16 mouse cellular contexts compared by ENCODE assay signal in genomic region chr11:119745333-119745732, GRCm38 (mm10).
DNase-seq lines count a peak whose midpoint lies in the region; ATAC-seq lines count a peak whose summit lies in the region.
"Had no signal": no experiment of that assay in that cellular context is flagged by ENCODE, and none has a peak within 500 bp of the region (broad histone marks: within the 10 kb centered on the region; RNA-seq: fewer than 3 reads in every experiment).

No protein-coding gene starts in this region.

- H3K27ac ChIP-seq in forebrain, embryonic 12.5 days: peak overlapping the region; percentile 38; the same call in 1 of the 2 replicates
- no peak overlapping the region for H3K27ac ChIP-seq in forebrain, embryonic 10.5 days
- peak overlapping the region; percentile 25 for H3K27ac ChIP-seq in hindbrain, embryonic 15.5 days (replicated peaks)
- H3K27ac ChIP-seq in neural tube, embryonic 12.5 days: peak overlapping the region; percentile 10; the same call in 1 of the 2 replicates
- H3K27ac ChIP-seq in intestine, embryonic 16.5 days (ENCODE audit: low read length): no peak overlapping the region
- H3K27ac ChIP-seq: embryonic facial prominence, embryonic 10.5 days; liver, embryonic 15.5 days had no signal

- peaks cover 23% of the 10 kb centered on the region for H3K4me1 ChIP-seq in forebrain, embryonic 12.5 days
- H3K4me1 ChIP-seq in forebrain, embryonic 10.5 days: peaks cover 11% of the 10 kb centered on the region; the same call in 1 of the 2 replicates
- H3K4me1 ChIP-seq in hindbrain, embryonic 15.5 days (replicated peaks): peaks cover 41% of the 10 kb centered on the region
- peaks cover 22% of the 10 kb centered on the region for H3K4me1 ChIP-seq in neural tube, embryonic 12.5 days
- H3K4me1 ChIP-seq in intestine, embryonic 16.5 days (ENCODE audit: control insufficient read depth, insufficient read depth, low read length): no peaks in the 10 kb centered on the region

- H3K36me3 ChIP-seq in forebrain, embryonic 12.5 days (replicated peaks): no peaks in the 10 kb centered on the region
- H3K36me3 ChIP-seq in forebrain, embryonic 10.5 days (replicated peaks): peaks cover 9% of the 10 kb centered on the region; the same call in 1 of the 2 replicates
- no peaks in the 10 kb centered on the region for H3K36me3 ChIP-seq in hindbrain, embryonic 15.5 days
- H3K36me3 ChIP-seq in neural tube, embryonic 12.5 days: no peaks in the 10 kb centered on the region
- H3K36me3 ChIP-seq in intestine, embryonic 16.5 days (ENCODE audit: control insufficient read depth, insufficient read depth, low read length): no peaks in the 10 kb centered on the region
- H3K36me3 ChIP-seq: limb, embryonic 12.5 days had no signal

- H3K4me3 ChIP-seq in forebrain, embryonic 12.5 days (replicated peaks): no peak overlapping the region
- H3K4me3 ChIP-seq in forebrain, embryonic 10.5 days: no peak overlapping the region
- H3K4me3 ChIP-seq in hindbrain, embryonic 15.5 days: no peak overlapping the region
- H3K4me3 ChIP-seq in neural tube, embryonic 12.5 days: no peak overlapping the region
- no peak overlapping the region for H3K4me3 ChIP-seq in intestine, embryonic 16.5 days (ENCODE audit: low read length)
- H3K4me3 ChIP-seq: embryonic facial prominence, embryonic 10.5 days; erythroblast, embryonic 14.5 days; limb, embryonic 12.5 days; liver, embryonic 15.5 days had no signal

- no peaks in the 10 kb centered on the region for H3K27me3 ChIP-seq in forebrain, embryonic 12.5 days
- H3K27me3 ChIP-seq in forebrain, embryonic 10.5 days (ENCODE audit: poor library complexity, severe bottlenecking): no peaks in the 10 kb centered on the region
- H3K27me3 ChIP-seq in hindbrain, embryonic 15.5 days: no peaks in the 10 kb centered on the region
- no peaks in the 10 kb centered on the region for H3K27me3 ChIP-seq in neural tube, embryonic 12.5 days (replicated peaks)
- no peaks in the 10 kb centered on the region for H3K27me3 ChIP-seq in intestine, embryonic 16.5 days (replicated peaks; ENCODE audit: control insufficient read depth, insufficient read depth, low read length)
- H3K27me3 ChIP-seq: limb, embryonic 12.5 days; liver, embryonic 15.5 days had no signal

- peak; percentile 58; the same call in 1 of the 2 replicates for ATAC-seq in forebrain, embryonic 12.5 days (ENCODE audit: low FRiP score)
- peak; percentile 53 for ATAC-seq in hindbrain, embryonic 15.5 days (ENCODE audit: low FRiP score, low read depth)
- ATAC-seq in neural tube, embryonic 12.5 days (ENCODE audit: low FRiP score, low read depth): no peak
- no peak for ATAC-seq in intestine, embryonic 16.5 days

- no peaks in the 10 kb centered on the region for H3K9me3 ChIP-seq in forebrain, embryonic 12.5 days
- no peaks in the 10 kb centered on the region for H3K9me3 ChIP-seq in forebrain, embryonic 10.5 days
- H3K9me3 ChIP-seq in hindbrain, embryonic 15.5 days: no peaks in the 10 kb centered on the region
- H3K9me3 ChIP-seq in neural tube, embryonic 12.5 days: no peaks in the 10 kb centered on the region
- H3K9me3 ChIP-seq in intestine, embryonic 16.5 days (ENCODE audit: control insufficient read depth, low read length): no peaks in the 10 kb centered on the region
- H3K9me3 ChIP-seq: embryonic facial prominence, embryonic 10.5 days; limb, embryonic 12.5 days; liver, embryonic 15.5 days had no signal

- WGBS in forebrain, embryonic 12.5 days: 66% methylated on average over 7 of the region's 7 CpGs
- WGBS in forebrain, embryonic 10.5 days: 80% methylated on average over 7 of the region's 7 CpGs
- WGBS in hindbrain, embryonic 15.5 days: 42% methylated on average over 7 of the region's 7 CpGs
- 62% methylated on average over 7 of the region's 7 CpGs for WGBS in neural tube, embryonic 12.5 days
- whole genome bisulfite sequencing in intestine, embryonic 16.5 days: 79% methylated on average over 7 of the region's 7 CpGs

- no peak overlapping the region for H3K9ac ChIP-seq in forebrain, embryonic 12.5 days
- no peak overlapping the region for H3K9ac ChIP-seq in hindbrain, embryonic 15.5 days
- no peak overlapping the region for H3K9ac ChIP-seq in neural tube, embryonic 12.5 days
- no peak overlapping the region for H3K9ac ChIP-seq in intestine, embryonic 16.5 days (ENCODE audit: low read depth, low read length)
- H3K9ac ChIP-seq: limb, embryonic 12.5 days; liver, embryonic 15.5 days had no signal

- H3K4me2 ChIP-seq in forebrain, embryonic 12.5 days: no peak overlapping the region
- no peak overlapping the region for H3K4me2 ChIP-seq in hindbrain, embryonic 15.5 days
- no peak overlapping the region for H3K4me2 ChIP-seq in neural tube, embryonic 12.5 days (replicated peaks)
- no peak overlapping the region for H3K4me2 ChIP-seq in intestine, embryonic 16.5 days (ENCODE audit: low read depth, low read length)
- H3K4me2 ChIP-seq: limb, embryonic 12.5 days; liver, embryonic 15.5 days had no signal

- no peak for DNase-seq in forebrain, embryonic 10.5 days (ENCODE audit: extremely low spot score, low spot score)
- peak; percentile 83 for DNase-seq in brain, adult 2 months (ENCODE audit: low read depth, low spot score)
- no peak for DNase-seq in right cerebral cortex, adult 2 months (ENCODE audit: low spot score in 2 of 2)
- no peak for DNase-seq in kidney, adult 18-20 months
- DNase-seq: B cell, adult 2 months; heart, adult 18-20 months; right cerebral cortex, postnatal 14 days; thymus, postnatal 25 days had no signal

Comparison
In these comparisons a context has a peak if more than half of its experiments do, and no peak if none do; other contexts are left out.
1. H3K27ac ChIP-seq: peak in forebrain, embryonic 12.5 days (single experiment), hindbrain, embryonic 15.5 days (single experiment) and neural tube, embryonic 12.5 days (single experiment); none in forebrain, embryonic 10.5 days (single experiment) and intestine, embryonic 16.5 days (single experiment).
2. ATAC-seq: peak in forebrain, embryonic 12.5 days (single experiment) and hindbrain, embryonic 15.5 days (single experiment); none in neural tube, embryonic 12.5 days (single experiment) and intestine, embryonic 16.5 days (single experiment).